Mouse (Mus musculus): ENCODE measurements around the gene Gpr156.

DNA sequence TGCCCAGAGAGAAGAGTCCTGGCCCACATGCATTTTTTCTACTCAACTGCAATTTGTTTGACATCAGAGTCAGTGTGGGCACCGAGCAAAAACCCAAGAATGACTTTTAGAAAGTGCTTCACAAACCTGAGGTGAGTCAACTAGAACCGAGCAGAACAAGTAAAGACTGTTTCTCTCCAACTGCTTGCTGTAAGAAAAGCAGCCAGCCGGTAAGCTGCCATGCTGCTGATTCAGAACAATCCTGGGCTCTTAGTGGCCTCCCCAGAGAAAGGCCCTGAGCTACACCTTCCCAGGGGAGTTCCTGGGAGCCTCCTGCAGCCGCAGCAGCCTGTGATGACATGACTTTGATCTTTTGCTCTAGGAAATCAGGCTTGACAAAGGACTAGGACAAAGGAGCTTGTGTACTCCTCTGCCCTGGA lies 101.7 kb downstream of the Gpr156 start:
- no peak for TF ChIP-seq POLR2A (IDR thresholded peaks at IDR 0.05; ENCODE audit: insufficient read depth, low read depth, low read length)
- TF ChIP-seq CTCF (IDR thresholded peaks at IDR 0.05; ENCODE audit: insufficient read depth, low read depth, low read length): no peak
